Mouse (Mus musculus) cerebral cortex, adult 2 months (tissue): ENCODE measurements around the gene Jph4.

ENCODE experiments used
- WGBS: fragments of 180-500 bp; shearing (Covaris S2); methylation state at CpG from one replicate; pipeline ENCODE4 v1.1.7; 2018; 5-methylcytosine and 5-hydroxymethylcytosine counted together

The Jph4 gene

GRCm38 (mm10) chr14:55095263-55095662 lies 21.5 kb downstream of the Jph4 start:
- 61% methylated on average over 9 of the region's 9 CpGs for WGBS

- 1% methylated on average over 30 of the region's 30 CpGs for WGBS
Observed at GRCm38 (mm10) chr14:55094704-55095231, 22.0 kb downstream of the Jph4 start, which contains the start of gene Thtpa. Gene Thtpa, plus strand, starts transcription at chr14:55094784.

- WGBS, result 42% methylated on average over 6 of the region's 6 CpGs
Observed at GRCm38 (mm10) chr14:55093927-55094326, 22.8 kb downstream of the Jph4 start.

DNA sequence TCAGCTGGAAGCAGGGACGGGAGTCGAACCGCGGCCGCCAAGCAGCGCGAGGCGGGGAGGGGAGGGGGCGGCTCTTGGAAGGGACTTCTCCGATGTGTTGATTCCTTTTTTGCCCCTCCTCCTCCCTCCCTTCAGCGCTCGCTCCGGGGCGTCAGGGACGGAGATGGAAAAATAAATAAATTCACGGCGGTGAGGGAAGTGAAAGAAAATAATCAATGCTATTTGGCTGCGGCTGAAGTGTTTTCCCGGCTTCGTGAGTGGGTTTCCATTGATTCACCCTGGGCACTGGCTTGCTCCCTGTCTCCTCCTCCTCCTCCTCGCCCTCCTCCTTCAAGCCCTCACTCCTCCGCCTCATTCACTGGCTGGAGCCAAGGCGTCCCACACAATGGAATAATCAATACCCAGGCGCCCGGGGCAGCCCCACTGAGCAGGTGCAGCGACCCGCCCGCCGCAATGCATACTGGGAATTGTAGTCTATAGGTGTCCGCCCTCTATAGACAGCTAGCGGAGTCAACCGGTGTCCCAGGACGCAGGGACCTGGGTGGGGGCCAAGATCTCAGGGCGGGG lies 24.6 kb downstream of the Jph4 start, which contains the start of gene Zfhx2:
Gene Zfhx2 (minus strand): TSS at position 314 of the 567 bp plus-strand sequence.
- under 1% methylated on average over 34 of the region's 34 CpGs for WGBS

DNA sequence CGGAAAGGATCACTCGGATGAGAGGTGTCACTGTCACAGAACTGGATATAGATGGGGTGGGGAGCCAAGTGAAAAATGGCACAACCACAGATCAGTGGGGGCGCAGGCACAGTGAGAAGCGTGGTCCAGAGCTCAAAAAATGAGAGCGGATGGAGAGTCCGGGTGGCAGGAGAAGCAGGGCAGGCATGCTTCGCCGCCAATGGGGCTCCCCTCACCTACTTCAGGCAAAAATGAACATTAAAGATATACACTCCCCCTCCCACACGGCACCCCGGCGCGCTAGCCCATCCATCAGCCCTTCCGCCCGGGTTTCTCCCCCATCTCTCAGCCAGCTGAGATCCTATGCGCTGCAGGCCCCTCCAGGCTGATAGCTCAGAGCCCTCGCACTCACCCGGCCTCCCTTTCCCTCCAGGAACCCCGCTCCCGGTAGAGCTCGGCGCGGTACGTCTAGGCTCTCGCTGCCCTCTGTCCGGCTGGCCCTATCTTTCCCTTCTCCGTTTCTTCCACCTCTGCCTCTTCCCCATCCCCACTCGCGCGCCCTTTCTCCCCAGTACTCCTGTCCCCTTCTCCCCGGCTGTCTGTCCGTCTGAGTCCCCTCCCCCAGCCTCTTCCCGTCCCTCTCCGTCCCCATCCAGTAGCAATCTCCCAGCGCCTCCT lies 25.4 kb downstream of the Jph4 start:
- WGBS, result 5% methylated on average over 34 of the region's 34 CpGs

DNA sequence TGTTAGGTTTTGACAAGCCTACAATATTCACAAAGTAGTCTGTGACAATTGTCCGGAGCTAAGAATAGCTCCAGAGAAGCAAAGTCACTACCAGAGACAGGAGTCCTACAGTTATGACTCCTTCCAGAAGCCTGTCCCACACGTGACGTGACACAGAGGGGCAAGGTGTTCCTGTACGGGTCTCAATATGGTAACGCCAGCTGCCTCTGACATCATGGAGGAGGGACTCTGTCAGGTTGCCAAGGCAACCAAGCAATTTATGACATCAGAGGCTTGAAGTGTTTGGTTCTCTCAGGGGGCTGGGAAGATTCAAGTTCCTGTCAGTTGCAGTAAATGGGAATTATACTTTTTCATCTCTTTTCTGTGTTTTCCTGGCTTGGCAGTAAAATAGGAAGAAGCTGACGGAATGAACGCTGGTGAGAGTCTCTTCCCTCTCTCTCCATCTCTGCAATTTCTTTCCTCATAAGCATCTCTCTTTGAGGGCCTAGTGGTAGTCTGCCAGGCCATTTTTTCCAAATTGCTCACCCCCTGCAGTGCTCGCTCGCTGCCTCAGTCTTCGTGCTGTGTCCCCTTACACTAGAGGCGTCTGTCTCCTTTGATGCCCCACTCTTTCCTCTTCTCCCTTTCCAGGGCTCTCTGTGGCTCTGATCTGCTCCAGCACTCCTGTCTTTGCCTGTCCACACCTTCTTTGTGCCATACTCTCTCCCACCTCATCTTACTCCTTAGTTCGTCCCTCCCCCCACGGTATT lies 27.4 kb downstream of the Jph4 start:
- 25% methylated on average over 13 of the region's 13 CpGs for WGBS

DNA sequence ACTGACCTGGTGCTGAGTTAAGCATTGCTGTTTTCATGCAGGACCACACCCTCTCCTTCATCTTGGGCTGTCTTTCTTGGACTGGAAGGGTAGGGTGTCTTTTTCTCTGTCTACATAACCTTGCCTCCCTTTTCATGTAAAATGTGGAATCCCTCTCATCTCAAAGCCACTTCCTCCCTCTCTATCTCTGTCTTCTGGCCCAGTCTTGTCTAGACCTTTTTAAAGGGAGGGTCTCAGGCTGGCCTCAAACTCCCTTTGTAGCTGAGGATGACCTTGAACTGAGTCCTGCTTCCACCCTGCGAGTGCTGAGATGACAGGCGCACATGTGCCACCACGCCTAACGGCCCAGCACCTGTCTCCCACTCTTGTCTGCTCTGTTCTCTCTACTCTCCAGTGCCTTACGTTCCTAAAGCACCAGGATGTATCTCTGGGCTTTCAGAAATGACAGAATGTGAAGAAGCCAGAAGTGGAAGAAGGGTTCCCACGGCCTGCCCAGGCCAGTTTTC lies 30.7 kb downstream of the Jph4 start:
- WGBS, result 84% methylated on average over 6 of the region's 6 CpGs

GRCm38 (mm10) chr14:55085324-55086008 lies 31.3 kb downstream of the Jph4 start:
- 53% methylated on average over 9 of the region's 9 CpGs for WGBS

DNA sequence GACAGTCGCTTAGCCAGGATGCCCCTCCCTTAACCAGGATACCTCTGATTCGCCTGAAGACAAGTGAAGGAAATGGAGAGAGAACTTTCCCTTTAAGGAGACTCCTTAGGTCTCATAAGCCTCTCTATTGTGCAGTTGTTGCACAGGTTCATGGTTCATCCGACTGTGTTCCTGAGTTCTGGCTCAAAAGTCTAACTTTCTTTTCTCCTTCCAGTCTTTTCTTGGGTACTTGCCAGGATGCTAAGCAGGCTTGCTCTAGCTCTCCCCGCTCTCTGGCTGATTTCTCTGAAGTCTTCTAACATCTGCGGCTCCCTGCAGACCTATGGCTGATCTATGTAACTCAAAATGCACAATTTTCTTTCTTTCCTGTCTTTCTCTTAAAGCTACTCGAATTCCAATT lies 33.3 kb downstream of the Jph4 start:
- 34% methylated on average over 6 of the region's 6 CpGs for WGBS

DNA sequence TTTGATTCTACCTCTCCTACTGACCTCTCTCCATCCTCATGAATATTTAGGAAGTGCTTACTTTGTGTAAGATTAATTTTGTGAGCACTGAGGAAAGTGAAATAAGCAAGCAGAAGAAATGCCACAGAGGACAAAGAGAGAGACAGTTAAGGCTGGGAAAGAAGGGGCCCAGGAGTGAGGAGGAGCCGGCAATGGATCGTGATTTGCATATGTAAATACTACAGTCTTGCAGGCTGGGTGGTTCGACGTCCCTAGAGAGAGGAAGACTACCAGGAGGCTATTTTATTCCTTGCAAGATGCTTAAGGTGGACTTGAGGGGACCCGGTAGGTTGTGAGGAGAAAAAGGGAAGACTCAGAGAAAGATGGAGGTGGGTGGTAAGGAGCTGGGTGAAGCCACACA lies 35.6 kb downstream of the Jph4 start:
- 33% methylated on average over 5 of the region's 5 CpGs for WGBS

GRCm38 (mm10) chr14:55079214-55079970 lies 37.3 kb downstream of the Jph4 start:
- 18% methylated on average over 8 of the region's 8 CpGs for WGBS

GRCm38 (mm10) chr14:55078366-55078989 lies 38.3 kb downstream of the Jph4 start:
- WGBS, result 31% methylated on average over 23 of the region's 23 CpGs

DNA sequence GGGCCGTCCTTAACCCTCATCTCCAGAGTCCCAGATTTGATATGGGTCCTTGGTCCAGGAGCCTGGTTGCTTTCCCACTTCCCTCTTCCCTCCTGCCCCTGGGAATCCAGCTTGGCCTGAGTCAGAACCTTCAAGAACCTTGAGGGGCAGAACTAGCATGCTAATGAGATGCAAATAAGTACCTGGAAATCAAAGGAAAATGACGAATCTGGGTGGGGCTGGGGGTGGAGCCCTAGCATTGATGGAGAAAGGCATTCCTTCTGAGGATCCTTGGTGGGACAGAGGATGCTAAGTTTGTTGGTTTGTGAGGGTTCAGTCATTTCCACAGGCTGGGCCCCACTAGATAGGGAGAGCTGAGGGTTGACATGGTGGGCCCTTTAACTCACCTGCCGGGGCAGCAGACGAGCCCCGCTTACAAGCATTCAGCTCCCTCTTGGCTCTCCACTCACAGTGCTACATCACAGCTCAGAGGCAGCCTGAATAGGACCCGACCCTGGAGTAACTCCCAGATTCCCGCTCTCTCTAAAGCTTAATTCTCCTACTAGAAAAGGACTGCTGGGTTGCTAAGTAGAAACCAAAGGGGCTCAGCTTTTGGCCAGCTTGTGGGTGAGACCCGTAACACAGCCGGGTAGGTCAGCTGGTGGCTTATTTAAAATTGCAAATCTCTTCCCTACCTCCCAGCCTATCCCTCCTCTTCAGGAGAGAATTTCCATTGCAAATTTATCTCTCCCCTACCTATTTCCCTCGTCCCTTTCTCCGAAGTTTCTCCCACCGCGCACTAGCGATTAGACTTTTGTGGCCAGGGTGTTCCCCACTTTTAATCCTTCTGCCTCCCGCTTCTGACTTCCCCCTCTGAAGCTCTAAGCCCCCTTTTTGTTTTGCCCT lies 39.0 kb downstream of the Jph4 start:
- 43% methylated on average over 15 of the region's 15 CpGs for WGBS

GRCm38 (mm10) chr14:55076956-55077355 lies 39.8 kb downstream of the Jph4 start:
- 70% methylated on average over 3 of the region's 3 CpGs for WGBS

DNA sequence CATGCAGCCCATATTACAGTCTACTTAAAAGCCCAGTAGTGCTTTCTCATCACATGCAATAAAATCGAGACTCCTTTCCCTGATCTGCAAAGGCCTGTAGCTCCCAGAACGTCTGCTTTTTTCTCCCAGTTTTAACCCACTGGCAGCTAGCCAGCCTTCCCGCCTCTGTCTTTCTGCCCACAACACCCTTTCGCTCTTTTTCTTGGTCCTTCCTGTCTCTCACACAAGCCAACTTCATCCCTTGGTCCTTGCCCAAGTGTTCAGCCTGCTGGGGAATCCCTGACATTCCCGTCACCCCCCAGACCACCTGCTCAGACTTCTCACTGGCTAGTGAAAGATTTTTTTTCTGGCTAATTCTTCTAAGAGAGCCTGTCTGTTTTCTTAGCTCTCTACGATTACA lies 40.5 kb downstream of the Jph4 start:
- 13% methylated on average over 6 of the region's 6 CpGs for WGBS

DNA sequence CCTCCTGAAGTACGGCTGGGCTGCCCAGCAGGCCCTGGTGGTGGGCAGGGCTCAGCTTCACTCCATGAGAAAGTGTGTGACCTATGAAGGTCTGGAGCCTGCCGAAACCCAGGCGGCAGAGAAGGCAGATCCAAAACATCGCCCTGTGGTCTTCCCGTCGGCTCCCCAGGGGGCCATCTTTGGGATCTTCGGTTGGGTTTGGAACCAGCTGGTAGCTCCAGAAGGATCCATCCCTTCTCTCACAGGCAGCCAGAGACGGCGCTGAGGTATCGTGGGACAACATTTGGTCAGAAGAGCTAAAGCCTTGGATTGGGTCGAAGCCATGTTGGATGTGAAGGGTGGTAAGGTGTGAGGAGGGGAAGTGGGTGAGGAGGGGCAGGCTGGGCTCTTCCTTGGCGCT lies 42.3 kb downstream of the Jph4 start:
- WGBS, result 86% methylated on average over 12 of the region's 12 CpGs

DNA sequence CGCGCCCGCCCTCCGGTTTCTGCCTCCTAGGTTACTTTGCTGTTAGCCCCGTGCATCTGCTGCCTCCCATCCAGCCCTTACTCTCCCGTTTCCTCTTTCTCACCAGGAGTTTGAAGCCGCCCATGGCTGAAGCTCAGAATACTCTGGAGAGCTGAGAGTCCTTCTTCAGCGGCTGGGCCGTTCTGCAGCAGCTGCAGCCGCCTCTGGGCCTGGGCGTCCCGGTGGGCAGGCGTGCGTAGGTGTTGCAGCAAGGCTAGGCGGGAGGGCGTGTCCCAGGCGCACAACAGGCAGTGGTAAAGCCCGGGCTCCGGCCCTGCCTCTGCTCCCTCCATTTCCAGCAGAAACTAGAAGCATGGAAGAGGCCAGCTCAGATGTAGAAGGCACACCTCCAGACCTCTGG lies 45.0 kb downstream of the Jph4 start:
- WGBS, result 36% methylated on average over 19 of the region's 19 CpGs

DNA sequence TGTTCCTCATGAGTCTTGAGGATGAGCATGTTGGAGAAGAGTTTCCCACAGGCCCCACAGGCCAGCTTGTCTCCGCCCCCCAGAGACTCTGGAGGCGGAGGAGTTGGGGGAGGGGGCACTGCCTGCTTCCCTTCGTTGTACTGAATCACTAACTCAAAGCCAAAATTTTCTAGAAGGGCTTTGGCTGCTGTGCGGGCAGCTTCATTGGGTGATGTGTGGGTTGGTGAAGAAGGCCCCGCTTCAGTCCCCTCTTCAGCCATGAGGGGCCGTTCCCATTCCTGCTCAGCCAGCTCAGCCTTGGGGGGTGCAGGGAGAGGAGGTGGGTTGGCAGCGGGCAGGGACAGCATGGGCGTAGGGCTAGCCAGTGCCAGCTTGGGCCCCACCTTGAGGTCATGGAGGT lies 50.7 kb downstream of the Jph4 start:
- WGBS, result 54% methylated on average over 8 of the region's 8 CpGs

DNA sequence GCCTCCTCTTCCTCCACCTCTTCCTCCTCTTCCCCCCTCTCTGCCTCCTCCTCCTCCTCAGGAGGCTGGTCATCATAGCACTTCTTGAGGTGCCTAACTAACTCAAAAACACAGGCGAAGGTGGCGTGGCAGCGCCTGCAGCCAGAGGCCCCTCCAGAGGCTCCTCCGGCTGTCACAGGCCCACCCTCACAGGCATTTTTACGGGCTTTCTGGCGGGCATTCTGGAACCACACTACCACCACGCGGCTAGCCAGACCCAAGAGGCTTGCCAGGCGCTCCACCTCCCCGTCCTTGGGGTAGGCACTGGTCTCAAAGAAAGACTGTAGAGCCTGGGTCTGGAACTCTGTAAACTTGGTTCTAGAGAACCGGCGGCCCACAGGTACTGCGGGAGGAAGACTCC lies 51.3 kb downstream of the Jph4 start:
- 72% methylated on average over 13 of the region's 13 CpGs for WGBS
